Mouse (Mus musculus) lung, embryonic 16.5 days (tissue): Measurements from ENCODE around the gene Ptgds. TPM values are rescaled to one million over a fixed set of nuclear protein-coding genes. Genes with fewer than 3 reads are reported as not detected.
A peak's percentile ranks its signal among the peaks of the same experiment; 100 is the strongest.

ENCODE experiments used
- ATAC-seq: fragments of 200-750 bp; cut with Nextera tagmentation; 2 replicates; pipeline ENCODE4 v1.8.0; 2017; ENCODE audit warnings: low read depth, mild to moderate bottlenecking, moderate library complexity
- H3K27ac ChIP-seq: fragments of 300-500 bp; sonication (generic); 2 replicates; pipeline ENCODE4 v1.5.1; 2014; ENCODE audit warnings: mild to moderate bottlenecking, control low read depth, low read length
- H3K27me3 ChIP-seq: fragments of 300-500 bp; sonication (generic); 2 replicates; pipeline ENCODE4 v1.6.1; 2014; ENCODE audit warnings: low read depth, low read length, mixed read lengths; ENCODE audit not compliant: control insufficient read depth, insufficient read depth
- H3K36me3 ChIP-seq: fragments of 300-500 bp; sonication (generic); 2 replicates; pipeline ENCODE4 v1.6.1; 2014; ENCODE audit warnings: low read length; ENCODE audit not compliant: control insufficient read depth, insufficient read depth
- H3K4me1 ChIP-seq: fragments of 300-500 bp; sonication (generic); replicated peaks from 2 replicates; pipeline ENCODE4 v1.6.1; 2014; ENCODE audit warnings: low read length, mixed read lengths; ENCODE audit not compliant: control insufficient read depth, insufficient read depth
- H3K4me2 ChIP-seq: fragments of 300-500 bp; sonication (generic); 2 replicates; pipeline ENCODE4 v1.6.1; 2014; ENCODE audit warnings: low read depth, low read length, control low read depth
- H3K4me3 ChIP-seq: fragments of 300-500 bp; sonication (generic); 2 replicates; pipeline ENCODE4 v1.5.1; 2014; ENCODE audit warnings: mild to moderate bottlenecking, low read length, control low read depth
- H3K9ac ChIP-seq: fragments of 300-500 bp; sonication (generic); 2 replicates; pipeline ENCODE4 v1.6.1; 2014; ENCODE audit warnings: low read length, control low read depth
- H3K9me3 ChIP-seq: fragments of 300-500 bp; sonication (generic); 2 replicates; pipeline ENCODE4 v1.6.1; 2016; ENCODE audit warnings: low read length; ENCODE audit not compliant: control insufficient read depth
- WGBS: fragments of 180-500 bp; shearing (Covaris S2); extraction: QIAGEN DNeasy Blood & Tissue Kit; methylation state at CpG from one replicate; pipeline ENCODE4 v1.1.7; 2014; 5-methylcytosine and 5-hydroxymethylcytosine counted together
- polyA plus RNA-seq: library from polyadenylated mRNA; unstranded; fragments of >200 nt; fragmentation: Nextera tagmentation; extraction: Ambion mirVana; gene quantifications from 2 replicates; pipeline ENCODE4 v1.2.1, GENCODE M21; 2015

The Ptgds gene
- polyA plus RNA-seq, 1 experiment from 2014 or later, result 10.7 TPM

GRCm38 (mm10) chr2:25457022-25457896, 12.6 kb downstream of the Ptgds start:
- Histone ChIP-seq H3K27ac (peak overlapping the region; percentile 91), H3K4me2 (peak overlapping the region; percentile 36), H3K4me3 (peak overlapping the region; percentile 34), H3K27me3 (no peaks in the 10 kb centered on the region), H3K4me1 (peaks cover 34% of the 10 kb centered on the region), H3K9ac (peak overlapping the region; percentile 53), H3K36me3 (no peaks in the 10 kb centered on the region), H3K9me3 (no peaks in the 10 kb centered on the region)
- WGBS, result 68% methylated on average over 9 of the region's 9 CpGs
- peak; percentile 45 for ATAC-seq

- peak; percentile 58 for ATAC-seq
- Histone ChIP-seq H3K4me2 (peak within 1 kb of the TSS; percentile 36), H3K9ac (peak within 1 kb of the TSS; percentile 53), H3K27me3 (no peaks in the 10 kb centered on the region), H3K4me3 (peak within 1 kb of the TSS; percentile 34), H3K4me1 (peaks cover 31% of the 10 kb centered on the region), H3K27ac (peak within 1 kb of the TSS; percentile 91), H3K36me3 (no peaks in the 10 kb centered on the region), H3K9me3 (no peaks in the 10 kb centered on the region)
- WGBS, result 43% methylated on average over 14 of the region's 14 CpGs
Observed at GRCm38 (mm10) chr2:25456205-25456953, 13.5 kb downstream of the Ptgds start, which contains the start of gene Clic3. Gene Clic3 (plus strand): TSS chr2:25456838.

DNA sequence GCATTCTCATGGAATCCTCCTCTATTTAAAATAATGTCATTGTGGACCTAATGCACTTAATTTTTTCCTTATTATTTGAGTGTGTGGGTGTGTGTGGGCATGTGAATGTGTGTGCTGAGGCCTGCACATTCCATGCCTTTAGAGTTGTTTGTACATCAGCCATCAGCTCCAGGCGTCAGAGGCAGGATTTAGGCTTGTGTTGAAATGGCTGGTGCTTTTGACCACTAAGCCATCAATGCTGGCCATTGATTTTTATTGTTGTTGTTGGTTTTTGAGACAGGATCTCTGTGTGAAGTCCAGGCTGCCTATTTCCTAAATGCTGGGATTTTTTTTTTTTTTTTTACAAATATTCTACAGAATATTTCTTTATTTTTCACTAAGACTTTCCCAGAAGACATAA, 16.9 kb downstream of the Ptgds start:
- H3K4me2 ChIP-seq, result no peak overlapping the region
- H3K36me3 ChIP-seq, result no peaks in the 10 kb centered on the region
- H3K4me1 ChIP-seq, result peaks cover 7% of the 10 kb centered on the region; the same call in 1 of the 2 replicates
- no peak overlapping the region for H3K4me3 ChIP-seq
- H3K27ac ChIP-seq, result no peak overlapping the region
- WGBS, result 25% methylated on average over 1 of the region's 1 CpGs
- H3K9ac ChIP-seq, result no peak overlapping the region
- no peak for ATAC-seq
- no peaks in the 10 kb centered on the region for H3K27me3 ChIP-seq
- no peaks in the 10 kb centered on the region for H3K9me3 ChIP-seq

- Histone ChIP-seq H3K9me3 (no peaks in the 10 kb centered on the region), H3K4me2 (no peak overlapping the region), H3K36me3 (no peaks in the 10 kb centered on the region), H3K4me1 (peaks cover 5% of the 10 kb centered on the region; the same call in 1 of the 2 replicates), H3K9ac (no peak overlapping the region), H3K27me3 (no peaks in the 10 kb centered on the region), H3K27ac (no peak overlapping the region), H3K4me3 (no peak overlapping the region)
- 75% methylated on average over 8 of the region's 8 CpGs for WGBS
- no peak; the same call in 1 of the 2 replicates for ATAC-seq
Observed at GRCm38 (mm10) chr2:25450853-25451647, 18.8 kb downstream of the Ptgds start.

DNA sequence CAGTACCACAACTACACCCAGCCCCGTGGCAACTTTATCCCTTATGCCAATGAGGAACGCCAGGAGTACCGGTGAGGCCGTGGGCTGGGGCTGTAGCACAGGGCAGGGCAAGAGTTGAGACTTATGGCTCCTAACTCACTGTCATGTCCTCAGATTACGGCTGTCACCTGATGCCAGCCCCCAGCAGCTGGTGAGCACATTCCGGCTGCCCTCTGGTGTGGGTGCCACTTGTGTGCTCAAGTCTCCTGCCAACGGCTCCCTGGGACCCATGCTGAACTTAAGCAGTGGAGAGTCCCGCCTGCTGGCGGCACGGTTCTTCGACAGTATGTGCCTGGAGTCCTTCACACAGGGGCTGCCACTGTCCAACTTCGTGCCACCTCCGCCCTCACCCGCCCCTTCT, 27.2 kb downstream of the Ptgds start:
- no peaks in the 10 kb centered on the region for H3K4me1 ChIP-seq
- no peaks in the 10 kb centered on the region for H3K36me3 ChIP-seq
- ATAC-seq, result no peak
- WGBS, result 87% methylated on average over 14 of the region's 14 CpGs
- no peak overlapping the region for H3K27ac ChIP-seq
- no peak overlapping the region for H3K4me2 ChIP-seq
- no peaks in the 10 kb centered on the region for H3K9me3 ChIP-seq
- H3K9ac ChIP-seq, result no peak overlapping the region
- no peak overlapping the region for H3K4me3 ChIP-seq
- H3K27me3 ChIP-seq, result no peaks in the 10 kb centered on the region

- ATAC-seq, result no peak
- H3K36me3 ChIP-seq, result no peaks in the 10 kb centered on the region
- H3K27ac ChIP-seq, result no peak overlapping the region
- 78% methylated on average over 20 of the region's 20 CpGs for WGBS
- no peaks in the 10 kb centered on the region for H3K4me1 ChIP-seq
- no peak overlapping the region for H3K4me2 ChIP-seq
- no peak overlapping the region for H3K4me3 ChIP-seq
- H3K9me3 ChIP-seq, result no peaks in the 10 kb centered on the region
- H3K9ac ChIP-seq, result no peak overlapping the region
- no peaks in the 10 kb centered on the region for H3K27me3 ChIP-seq
Observed at GRCm38 (mm10) chr2:25441067-25441466, 28.8 kb downstream of the Ptgds start.

- Histone ChIP-seq H3K4me3 (no peak overlapping the region), H3K4me1 (no peaks in the 10 kb centered on the region), H3K36me3 (no peaks in the 10 kb centered on the region), H3K27ac (no peak overlapping the region), H3K27me3 (no peaks in the 10 kb centered on the region), H3K9me3 (no peaks in the 10 kb centered on the region), H3K9ac (no peak overlapping the region), H3K4me2 (no peak overlapping the region)
- WGBS, result 95% methylated on average over 10 of the region's 10 CpGs
- ATAC-seq, result no peak
Observed at GRCm38 (mm10) chr2:25436286-25436820, 33.5 kb downstream of the Ptgds start.

DNA sequence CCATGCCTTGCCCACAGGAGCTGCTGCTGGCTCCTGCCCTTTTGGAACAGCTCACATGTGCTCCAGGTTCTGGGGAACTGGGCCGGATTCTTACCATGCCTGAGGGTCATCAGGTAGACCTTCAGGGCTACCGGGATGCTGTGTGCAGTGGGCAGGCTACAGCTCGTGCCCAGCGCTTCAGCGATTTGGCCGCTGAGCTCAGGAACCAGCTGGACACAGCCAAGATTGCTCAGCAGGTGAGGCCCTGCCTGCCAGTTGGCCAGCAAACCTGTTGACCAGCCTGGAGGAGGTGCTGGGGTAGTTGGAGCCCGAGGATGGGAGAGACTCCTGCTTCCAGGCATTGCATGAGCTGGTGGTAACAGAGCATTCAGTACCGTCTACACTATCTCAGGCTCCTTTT, 35.6 kb downstream of the Ptgds start:
- Histone ChIP-seq H3K9ac (no peak overlapping the region), H3K4me1 (peaks cover 5% of the 10 kb centered on the region; the same call in 1 of the 2 replicates), H3K36me3 (no peaks in the 10 kb centered on the region), H3K9me3 (no peaks in the 10 kb centered on the region), H3K4me3 (no peak overlapping the region), H3K4me2 (no peak overlapping the region), H3K27me3 (peaks cover 7% of the 10 kb centered on the region), H3K27ac (no peak overlapping the region)
- WGBS, result 77% methylated on average over 8 of the region's 8 CpGs
- ATAC-seq, result no peak
